Mouse (Mus musculus): ENCODE measurements around the gene Tcf19. TPM values are rescaled to one million over a fixed set of nuclear protein-coding genes. Genes with fewer than 3 reads are reported as not detected.
"Not testable (repeated sequence)": the region's sequence is repeated elsewhere in the genome, so short reads cannot be mapped to it uniquely, and the experiment has no call there.

Tcf19 gene
- total RNA-seq, 2 experiments from 2014 or later: 10.7 to 11.4 TPM

GRCm38 (mm10) chr17:35465651-35466050, 51.0 kb downstream of the Tcf19 start:
- intact Hi-C loops (cut with DNase I); H3K4me3 ChIP-seq; H3K27ac ChIP-seq; DNase-seq (ENCODE audit: extremely low spot score in 1 of 2, low spot score in 2 of 2): not testable (repeated sequence)
- peak; percentile 44 for TF ChIP-seq CTCF (IDR thresholded peaks at IDR 0.05)

Other genes with a start within 250 kb of the Tcf19 start
- under 1 TPM in 1 of 2 experiments, not detected in 1; 0.79 TPM for gene H2-Q1, start 196.4 kb downstream of the Tcf19 start, total RNA-seq (2021)
- 1 to 10 TPM in 1 of 2 experiments, under 1 TPM in 1; 0.54 to 1.1 TPM for gene H2-Q2, start 174.6 kb downstream of the Tcf19 start, total RNA-seq (2021)
- gene H2-Q4, start 137.2 kb downstream of the Tcf19 start, total RNA-seq (2021): 1 to 10 TPM; 2.2 to 3.1 TPM
- under 1 TPM in 1 of 2 experiments, not detected in 1; 0.59 TPM for gene H2-Q6, start 92.0 kb downstream of the Tcf19 start, total RNA-seq (2021)
- gene H2-Q7, start 77.7 kb downstream of the Tcf19 start, total RNA-seq (2021): under 1 TPM; 0.47 to 0.57 TPM
- under 1 TPM; 0.43 to 0.75 TPM for gene H2-Q10, start 46.7 kb downstream of the Tcf19 start, total RNA-seq (2021)
- gene Pou5f1, start 10.8 kb downstream of the Tcf19 start, total RNA-seq (2021): under 1 TPM in 1 of 2 experiments, not detected in 1; 0.25 TPM
- 10 to 100 TPM; 14.5 to 17.1 TPM for gene Cchcr1, start 276 bp upstream of the Tcf19 start, total RNA-seq (2021)
- 1 to 10 TPM; 1.3 TPM for gene Psors1c2, start 16.4 kb upstream of the Tcf19 start, total RNA-seq (2021)
- 1 to 10 TPM in 1 of 2 experiments, under 1 TPM in 1; 0.87 to 1.5 TPM for gene Cdsn, start 35.3 kb upstream of the Tcf19 start, total RNA-seq (2021)
- gene 2300002M23Rik, start 50.6 kb upstream of the Tcf19 start, total RNA-seq (2021): not detected
- not detected for gene Sfta2, start 84.7 kb upstream of the Tcf19 start, total RNA-seq (2021)
- gene Gm9573, start 109.8 kb upstream of the Tcf19 start, total RNA-seq (2021): not detected
- not detected for gene Mucl3, start 126.9 kb upstream of the Tcf19 start, total RNA-seq (2021)
- 10 to 100 TPM; 33.2 to 42.6 TPM for gene Vars2, start 150.8 kb upstream of the Tcf19 start, total RNA-seq (2021)
- gene Gtf2h4, start 156.9 kb upstream of the Tcf19 start, total RNA-seq (2021): 10 to 100 TPM; 34.5 to 35.9 TPM
- 10 to 100 TPM; 47.2 to 47.8 TPM for gene Ddr1, start 187.8 kb upstream of the Tcf19 start, total RNA-seq (2021)